Mouse (Mus musculus) right cerebral cortex, postnatal 36 days (tissue): ENCODE results near the gene Papolg.
A peak's percentile ranks its signal among the peaks of the same experiment; 100 is the strongest.
"Not testable (repeated sequence)": the region's sequence is repeated elsewhere in the genome, so short reads cannot be mapped to it uniquely, and the experiment has no call there.

ENCODE experiments used
- DNase-seq, 2 experiments: peaks; one replicate each; pipeline ENCODE4 v3.0.0; 2022; ENCODE audit warnings: low spot score in 2 of 2, mixed read lengths in 1 of 2

Gene Papolg

GRCm38 (mm10) chr11:23895060-23895426 lies at the start of gene Papolg:
Papolg (minus strand) TSS chr11:23895253.
- DNase-seq, result peak; percentile 89

DNA sequence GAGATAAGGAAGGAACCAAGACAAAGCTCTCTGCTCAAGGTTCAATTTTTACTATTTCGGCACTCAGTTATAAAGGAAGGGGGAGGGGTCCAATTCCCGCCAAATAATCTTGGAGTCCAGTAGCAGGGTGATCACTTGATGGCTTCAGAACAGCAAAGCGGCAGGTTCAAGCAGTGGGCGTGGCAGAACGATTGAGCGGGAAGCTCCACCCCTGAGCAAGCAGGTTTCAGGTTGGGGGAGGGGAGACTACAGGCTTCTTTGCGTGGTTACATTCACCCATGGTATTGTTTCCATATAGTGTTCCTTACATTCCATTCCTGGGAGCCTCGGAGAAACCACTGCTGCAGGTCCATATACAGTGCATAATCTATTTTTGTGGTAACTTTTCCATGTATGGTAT lies 33.1 kb upstream of the Papolg start:
- DNase-seq, result not testable (repeated sequence)

- DNase-seq, result no peak
Measured at GRCm38 (mm10) chr11:23927643-23928042, 32.6 kb upstream of the Papolg start.

DNA sequence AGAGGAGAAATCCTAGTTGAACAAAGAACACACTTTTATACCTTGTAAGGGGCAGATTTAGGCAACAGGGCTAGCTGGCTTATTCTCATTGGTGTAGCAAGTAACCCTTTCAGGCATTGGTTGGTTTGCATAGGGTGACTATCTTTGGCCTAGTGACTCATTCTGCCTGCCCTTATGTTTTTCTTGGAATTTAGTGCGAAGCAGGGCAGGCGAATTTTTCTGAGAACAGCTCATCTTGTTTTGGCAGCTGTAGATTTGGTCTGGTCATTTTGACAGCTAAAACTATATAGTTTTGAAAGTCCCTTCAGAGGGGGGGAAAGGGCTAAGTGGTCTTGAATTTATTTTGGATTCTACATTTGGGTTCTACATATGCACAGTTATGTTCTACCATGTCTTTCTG lies 18.8 kb upstream of the Papolg start:
- DNase-seq, result not testable (repeated sequence)

DNA sequence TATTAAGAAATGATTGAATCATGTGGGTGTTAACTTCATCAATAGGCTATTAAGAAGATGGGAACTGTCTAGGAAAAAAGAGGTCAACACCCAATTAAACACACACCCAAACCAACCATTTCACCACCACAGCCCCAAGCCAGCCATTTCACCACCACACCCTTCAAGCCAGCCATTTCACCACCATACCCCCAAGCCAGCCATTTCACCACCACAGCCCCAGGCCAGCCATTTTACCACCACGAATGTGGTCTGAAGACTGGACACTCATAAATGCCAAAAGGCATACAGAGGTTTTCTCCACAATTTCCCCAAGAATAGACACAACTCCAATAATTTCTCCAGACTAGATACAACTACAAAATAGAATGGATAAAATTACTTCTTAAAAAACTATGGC lies 8.9 kb upstream of the Papolg start:
- DNase-seq, result no peak

GRCm38 (mm10) chr11:23894141-23895059 lies 653 bp downstream of the Papolg start:
- peak; percentile 1 to 7 for DNase-seq

- DNase-seq, result no peak
Measured at GRCm38 (mm10) chr11:23893556-23893955, 1.5 kb downstream of the Papolg start.

GRCm38 (mm10) chr11:23864326-23864725 lies 30.7 kb downstream of the Papolg start:
- no peak for DNase-seq

- no peak for DNase-seq
Measured at GRCm38 (mm10) chr11:23856723-23857112, 38.3 kb downstream of the Papolg start.

DNA sequence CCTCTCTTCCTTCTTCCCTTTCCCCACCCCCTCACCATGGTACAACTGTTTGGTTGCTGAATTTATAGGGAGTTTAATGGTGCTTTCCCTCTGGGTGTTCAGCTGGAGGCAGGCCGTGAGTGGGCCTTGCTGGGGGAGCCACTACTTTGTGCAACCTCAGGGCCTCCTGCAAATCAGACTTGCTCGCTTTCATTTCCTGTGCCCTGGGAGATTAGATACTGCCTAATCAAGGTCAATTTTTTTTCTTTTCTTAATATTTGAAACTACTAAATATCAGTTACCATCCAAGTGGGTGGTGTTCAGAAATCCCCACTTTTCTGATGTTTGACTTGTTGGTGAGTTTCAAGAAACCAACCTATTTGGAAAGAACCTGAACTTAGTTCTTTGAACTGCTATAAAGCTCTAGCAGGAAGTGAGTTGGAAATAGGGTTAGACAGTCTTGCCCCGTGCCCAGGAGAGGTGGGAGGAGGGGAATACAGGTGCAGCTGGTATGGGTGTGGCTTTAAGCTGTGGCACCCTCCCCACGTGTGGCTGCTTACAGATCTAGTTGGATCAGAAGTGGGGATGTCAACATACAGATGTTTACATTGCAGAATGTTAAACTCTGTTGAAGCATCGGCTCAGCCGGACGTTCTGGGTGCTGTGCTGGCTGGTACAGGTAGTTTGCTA lies 38.9 kb downstream of the Papolg start:
- no peak for DNase-seq

GRCm38 (mm10) chr11:23855182-23855802 lies 39.8 kb downstream of the Papolg start:
- DNase-seq, result peak; percentile 29 to 51

- no peak for DNase-seq
Measured at GRCm38 (mm10) chr11:23853306-23853705, 41.7 kb downstream of the Papolg start.

DNA sequence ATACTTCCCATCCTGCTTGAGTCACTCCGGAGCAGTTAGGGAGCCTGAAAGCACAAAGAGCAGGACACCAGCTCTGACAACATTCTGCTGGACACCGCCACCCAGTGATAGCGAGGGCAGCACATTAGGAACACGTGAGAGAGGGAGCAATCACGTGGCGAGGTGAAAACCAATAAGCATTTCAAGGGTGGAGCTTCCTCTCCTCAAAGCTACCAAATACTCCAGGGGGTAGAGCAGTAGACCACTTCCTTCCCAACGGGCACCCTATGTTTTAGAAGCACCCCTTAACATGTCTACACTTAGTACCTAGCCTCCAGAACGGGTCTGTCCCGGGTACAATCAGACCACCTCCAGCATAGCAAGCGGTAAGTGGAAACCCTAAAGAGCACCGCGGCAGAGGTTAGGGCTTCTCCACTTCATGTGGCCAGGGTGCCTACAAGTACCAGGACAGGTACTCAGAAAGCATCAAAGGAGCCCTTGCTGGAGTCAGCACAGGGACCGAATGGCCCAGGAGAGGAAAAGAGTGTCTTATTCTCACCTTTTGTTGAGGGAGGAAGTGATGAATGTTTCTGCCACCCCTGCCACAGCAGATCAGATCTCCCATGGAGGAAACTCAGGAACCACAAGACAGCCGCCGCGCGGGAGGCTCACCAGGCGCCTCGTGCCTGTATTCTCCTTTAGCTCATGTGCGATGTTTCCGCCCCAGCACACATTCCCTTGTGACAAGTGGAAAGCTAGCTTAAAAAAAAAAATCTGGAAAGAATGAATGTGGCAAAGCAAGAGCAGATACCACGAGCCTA lies 48.8 kb downstream of the Papolg start:
- DNase-seq, result peak in 1 of 2 experiments; percentile 37

DNA sequence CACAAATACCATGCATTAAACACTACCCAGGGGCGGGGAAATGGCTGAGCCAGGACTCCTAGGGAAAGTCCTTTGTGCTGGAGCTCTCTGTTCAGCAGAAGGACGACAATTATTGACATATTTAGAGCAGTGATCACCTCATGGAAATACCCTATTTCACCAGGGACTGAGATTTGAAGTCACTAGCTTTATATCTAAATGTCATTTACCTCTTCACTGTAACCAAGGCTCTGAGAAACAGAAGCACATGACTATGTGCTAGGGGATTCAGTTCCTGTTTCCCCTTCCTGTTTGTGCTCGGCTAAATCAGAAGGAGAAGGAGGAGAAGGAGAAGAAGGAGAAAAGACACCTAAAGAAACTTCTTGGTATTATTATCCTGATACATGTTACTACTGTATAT lies 71.8 kb downstream of the Papolg start:
- DNase-seq, result no peak

- DNase-seq, result no peak
Measured at GRCm38 (mm10) chr11:23821652-23822051, 73.4 kb downstream of the Papolg start.

- DNase-seq, result no peak
Measured at GRCm38 (mm10) chr11:23820977-23821376, 74.1 kb downstream of the Papolg start.

DNA sequence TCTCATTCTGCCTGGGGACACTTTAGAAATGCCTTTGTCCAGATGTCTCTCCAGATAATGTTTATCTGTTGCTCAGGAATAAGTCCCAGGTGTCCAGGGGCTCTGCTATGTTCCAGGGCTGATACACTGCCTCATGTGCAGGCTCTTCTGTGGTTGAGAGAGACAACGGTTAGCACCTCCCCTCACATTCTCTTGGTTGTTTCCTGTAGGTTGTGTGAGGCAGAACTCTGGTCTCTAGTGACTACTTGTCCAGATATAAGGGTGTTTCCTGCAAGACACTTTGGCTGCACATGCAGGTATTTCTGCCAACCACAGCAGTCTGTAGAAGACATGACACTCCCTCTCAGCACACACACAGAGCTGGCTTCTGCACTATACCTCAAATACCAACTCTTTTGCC lies 76.3 kb downstream of the Papolg start:
- no peak for DNase-seq
